Mouse (Mus musculus) hematopoietic stem cell, adult 5-6 weeks (primary cell): ENCODE data around the gene Tead1. TPM values are rescaled to one million over a fixed set of nuclear protein-coding genes. Genes with fewer than 3 reads are reported as not detected.

ENCODE experiments used
- ATAC-seq, 2 experiments: fragments of 125-278 bp in 1 of 2; replicated peaks in 1 of 2; 2 replicates each; pipeline ENCODE4 v1.8.0; 2016 to 2017; ENCODE audit warnings: inconsistent platforms in 2 of 2, mild to moderate bottlenecking in 2 of 2, moderate number of reproducible peaks in 2 of 2, low read depth in 1 of 2, moderate TSS enrichment in 1 of 2; ENCODE audit not compliant: low FRiP score in 2 of 2, poor library complexity in 2 of 2, severe bottlenecking in 2 of 2, insufficient read depth in 1 of 2, low TSS enrichment in 1 of 2
- total RNA-seq: library from RNA; stranded (forward); fragments of 172-1452, 232-1000 nt; gene quantifications from 2 replicates; pipeline ENCODE4 v1.2.3, GENCODE M21; 2017

Gene Tead1
- total RNA-seq, 1 experiment from 2014 or later: not detected

DNA sequence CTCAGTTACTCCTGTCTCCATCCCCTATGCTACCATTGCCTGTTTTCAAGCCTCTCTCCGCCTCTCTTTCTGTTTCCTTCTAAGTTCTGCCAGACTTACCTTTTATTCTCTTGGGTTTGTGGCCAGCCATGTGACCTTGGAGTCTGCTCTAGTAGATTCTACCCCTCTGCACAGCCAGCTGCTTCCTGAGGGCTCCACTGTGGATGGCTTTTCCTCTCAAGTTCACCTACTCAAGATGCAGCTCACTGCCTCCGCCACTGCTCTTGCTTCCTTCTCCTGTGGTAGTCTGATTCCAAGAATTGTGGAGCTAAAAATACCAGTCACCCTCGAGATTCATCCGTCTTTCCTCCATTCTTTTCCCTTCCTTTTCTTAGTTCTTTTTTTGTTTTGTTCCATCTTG, 140.7 kb downstream of the Tead1 start:
- ATAC-seq: peak; percentile 57 to 74

- no peak for ATAC-seq
Measured at GRCm38 (mm10) chr7:112822879-112823278, 143.8 kb downstream of the Tead1 start.

- 0 out of 4 replicates have a peak, but pooled peaks of 1 of the 2 experiments have one; percentile 19 for ATAC-seq
Measured at GRCm38 (mm10) chr7:112823621-112824020, 144.5 kb downstream of the Tead1 start.

- peak; percentile 68 to 70; a peak in 3 of 4 replicates for ATAC-seq
Measured at GRCm38 (mm10) chr7:112825339-112825781, 146.2 kb downstream of the Tead1 start.

DNA sequence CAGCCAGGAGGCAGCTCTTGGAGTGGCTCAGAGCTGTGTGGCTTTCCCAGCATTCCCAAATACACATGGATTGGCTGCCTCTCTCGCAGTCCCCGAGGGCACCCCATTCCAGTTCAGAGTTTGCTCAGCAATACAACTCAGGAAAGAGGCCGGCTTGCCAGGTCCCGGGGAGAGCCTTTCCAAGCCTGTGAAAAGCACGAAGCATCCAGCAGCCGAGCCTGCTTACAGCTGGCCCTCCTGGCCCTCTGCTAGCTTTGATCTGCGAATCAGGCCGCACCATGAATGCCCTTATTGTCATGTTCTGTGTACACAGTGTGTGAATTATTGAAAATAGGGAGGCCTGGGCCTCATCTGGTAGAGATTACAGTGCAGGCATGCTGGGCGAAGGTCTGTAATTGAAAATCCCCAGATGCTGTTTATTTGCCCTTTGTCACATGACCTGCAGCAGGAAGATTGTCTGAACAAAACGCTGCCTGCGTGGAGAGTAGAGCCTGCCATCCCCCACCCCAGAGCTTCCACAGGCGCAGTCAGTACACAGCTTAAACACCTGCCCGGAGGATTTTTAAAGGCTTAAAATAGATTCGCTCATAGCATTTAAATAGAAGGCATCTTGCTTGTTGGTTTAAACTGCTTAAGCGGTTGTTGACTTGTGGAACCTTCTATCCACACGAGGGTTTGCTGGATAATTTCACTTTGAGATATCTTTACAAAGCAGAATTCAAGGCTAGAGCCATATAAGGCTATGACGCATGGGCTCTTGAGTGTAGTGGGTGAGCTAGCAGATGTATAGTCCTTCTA, 147.2 kb downstream of the Tead1 start:
- ATAC-seq: no peak

DNA sequence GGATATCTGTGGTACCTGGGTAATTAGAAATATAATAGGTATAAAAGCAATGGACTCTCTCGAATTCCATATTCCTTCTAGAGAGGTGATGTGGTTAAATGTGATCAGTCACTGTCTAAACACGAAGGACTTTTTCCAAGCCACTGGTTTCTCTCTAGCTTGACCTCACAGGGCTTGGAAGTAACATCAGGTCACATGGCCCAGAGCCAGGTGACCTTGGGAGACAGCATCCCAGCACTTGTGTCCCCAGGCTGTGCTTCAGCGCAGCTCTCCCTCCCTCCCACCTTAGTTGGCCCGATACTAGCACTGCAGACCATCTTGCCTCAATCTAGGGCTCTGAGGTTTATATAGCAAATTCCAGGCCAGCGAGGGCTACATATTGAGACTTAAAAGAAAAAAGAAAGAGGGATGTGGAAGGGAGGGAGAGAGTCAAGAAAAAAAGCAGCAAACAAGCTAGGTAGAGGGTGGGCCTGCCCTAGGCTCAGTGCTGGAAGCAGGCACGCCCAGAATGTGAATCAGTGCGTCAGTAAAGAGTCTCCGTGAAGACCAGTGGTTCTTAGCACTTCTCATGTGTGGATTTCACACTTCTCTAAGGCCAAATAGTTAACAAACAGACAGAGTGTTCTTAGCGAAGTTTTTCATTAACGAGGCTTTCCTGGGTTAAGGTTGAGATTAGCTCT, 149.0 kb downstream of the Tead1 start:
- ATAC-seq: no peak

DNA sequence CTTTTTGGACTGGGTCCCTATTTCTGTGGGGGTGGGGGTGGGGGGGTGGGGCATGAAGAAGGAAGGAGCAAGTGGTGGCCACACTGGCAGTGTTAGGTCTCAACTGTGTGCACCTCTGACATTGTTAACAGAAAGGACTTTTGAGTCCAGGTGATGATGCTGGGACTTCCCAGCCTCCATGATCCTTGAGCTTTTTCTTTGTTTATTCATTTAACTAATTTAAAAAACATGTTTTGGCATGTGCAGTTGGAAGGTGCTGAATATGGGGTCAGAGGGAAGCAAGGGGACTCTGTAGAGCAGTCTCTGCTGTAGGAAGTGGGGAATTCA, 149.5 kb downstream of the Tead1 start:
- ATAC-seq: no peak

GRCm38 (mm10) chr7:112830946-112831345, 151.8 kb downstream of the Tead1 start:
- no peak for ATAC-seq

DNA sequence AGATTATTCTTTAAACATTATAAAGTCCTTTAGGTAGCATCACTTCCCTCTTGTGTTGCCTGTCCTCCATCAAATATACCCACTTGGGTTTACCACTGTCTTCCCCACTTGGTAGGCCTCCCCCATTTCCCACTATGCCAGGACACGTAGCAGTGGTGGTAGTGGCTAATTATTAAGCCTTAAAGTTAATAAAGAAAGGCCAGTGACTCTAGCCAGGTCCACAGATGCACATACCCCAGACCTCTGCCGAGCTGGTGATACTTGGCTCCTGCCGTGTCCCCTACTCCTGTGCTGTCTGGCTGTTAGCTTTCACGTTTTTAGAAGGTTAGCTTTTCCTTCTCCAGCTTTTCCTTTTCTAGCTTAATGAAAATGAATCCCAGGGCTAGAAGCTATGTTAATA, 152.3 kb downstream of the Tead1 start:
- no peak for ATAC-seq

GRCm38 (mm10) chr7:112833132-112833531, 154.0 kb downstream of the Tead1 start:
- ATAC-seq: no peak

- ATAC-seq: no peak
Measured at GRCm38 (mm10) chr7:112836076-112836475, 157.0 kb downstream of the Tead1 start.

GRCm38 (mm10) chr7:112838131-112838530, 159.0 kb downstream of the Tead1 start:
- no peak for ATAC-seq

DNA sequence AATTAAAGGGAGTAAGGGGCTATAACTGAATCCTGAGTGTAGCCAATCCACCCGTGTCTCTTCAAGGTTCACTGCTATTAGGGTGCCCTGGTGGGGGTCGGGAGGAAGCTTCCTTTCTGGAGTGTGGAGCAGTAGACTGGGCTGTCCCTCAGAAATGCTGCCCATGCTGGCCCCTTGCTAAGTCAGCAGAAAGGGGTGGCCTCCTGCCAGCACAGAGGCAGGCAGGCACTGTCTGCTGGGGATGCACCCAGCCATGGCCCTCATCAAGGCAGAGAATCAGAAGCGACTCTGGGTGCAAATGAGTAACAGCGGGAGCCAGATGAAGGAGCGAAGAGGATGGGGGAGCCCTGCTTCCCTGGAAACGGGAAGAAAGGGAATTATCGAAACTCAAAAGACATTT, 161.2 kb downstream of the Tead1 start:
- no peak for ATAC-seq

DNA sequence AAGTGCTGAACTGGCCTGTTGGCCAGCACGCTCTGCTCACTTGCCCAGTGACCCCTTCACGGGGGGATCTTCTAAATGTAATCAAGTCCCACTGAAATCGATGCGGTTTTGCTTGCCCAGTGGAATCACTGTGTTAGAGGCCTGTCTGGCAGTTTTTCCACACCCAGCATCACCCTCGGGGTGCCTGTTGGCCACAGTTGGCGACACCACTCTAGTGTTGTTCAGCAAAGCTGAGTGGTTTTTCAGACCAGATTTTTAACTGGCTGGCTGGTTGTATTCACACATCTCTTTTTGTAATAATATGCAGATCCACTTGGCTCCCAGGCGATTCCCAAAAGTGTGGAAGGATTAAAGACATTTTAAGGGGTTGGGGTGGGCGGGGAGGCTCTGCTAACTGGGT, 161.8 kb downstream of the Tead1 start:
- ATAC-seq: no peak

DNA sequence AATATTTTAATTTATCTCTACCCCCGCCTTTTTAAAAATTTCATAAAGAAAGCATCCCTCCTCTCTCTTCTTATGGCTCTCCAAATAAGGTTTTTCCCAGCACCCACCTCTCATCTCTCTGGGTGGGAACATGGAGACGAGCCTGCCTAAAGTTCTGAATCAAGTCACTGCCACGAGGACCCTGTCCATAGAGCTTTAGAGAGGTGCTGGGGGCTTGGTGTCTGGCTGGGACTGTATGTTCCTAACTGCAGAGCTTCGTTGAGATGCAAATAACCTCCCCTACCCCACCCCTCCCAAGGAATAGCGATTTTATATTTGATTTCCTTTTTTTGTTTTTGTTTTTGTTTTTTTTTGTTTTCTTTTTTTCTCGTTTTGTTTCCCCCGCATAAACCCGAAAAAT, 162.4 kb downstream of the Tead1 start:
- no peak for ATAC-seq

GRCm38 (mm10) chr7:112841886-112842285, 162.8 kb downstream of the Tead1 start:
- no peak for ATAC-seq

GRCm38 (mm10) chr7:112851281-112851744, 172.2 kb downstream of the Tead1 start:
- no peak for ATAC-seq

- no peak for ATAC-seq
Measured at GRCm38 (mm10) chr7:112852149-112852839, 173.2 kb downstream of the Tead1 start.
